Mouse (Mus musculus) Muller cell, postnatal 12 days (primary cell): Measurements from ENCODE around the gene Aldh1l1.

ENCODE experiments used
- DNase-seq: peaks from one replicate; pipeline ENCODE4 v3.0.0-alpha.2; 2015; ENCODE audit errors: inconsistent ontology term

Aldh1l1 gene

DNA sequence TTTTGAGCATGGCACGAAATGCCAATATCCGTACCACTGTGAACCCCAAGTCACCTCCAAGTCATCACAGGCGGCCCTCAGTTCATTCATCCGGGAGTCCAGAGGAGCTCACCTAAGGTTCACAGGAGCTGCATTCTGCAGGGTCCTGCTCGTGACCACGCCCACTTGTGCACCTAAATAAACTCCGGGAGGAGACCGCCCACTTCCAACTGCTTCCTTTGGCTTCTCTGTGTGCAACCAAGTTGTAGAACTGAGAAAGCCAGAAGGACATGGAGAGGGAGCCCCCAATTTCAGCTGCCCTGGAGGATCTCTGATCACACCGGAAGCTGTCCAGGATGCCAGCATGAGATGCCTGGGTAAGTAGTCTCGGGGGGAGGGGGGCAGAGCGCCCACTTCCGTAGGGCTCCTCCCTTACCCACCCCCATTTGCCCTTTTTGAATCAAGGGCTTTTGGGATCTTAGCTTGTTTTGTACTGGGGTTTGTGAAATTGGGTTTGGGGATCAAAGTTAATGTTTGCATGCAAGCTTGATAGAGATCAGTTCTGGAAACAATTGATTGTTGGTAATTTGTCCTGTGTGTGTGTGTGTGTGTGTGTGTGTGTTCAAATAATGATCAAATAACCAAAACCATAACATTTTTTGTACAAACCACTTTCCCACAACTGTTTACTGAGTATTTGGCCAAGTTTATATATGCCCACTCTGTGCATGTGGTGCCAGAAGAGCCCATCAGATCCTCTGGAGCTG, at the start of gene Aldh1l1:
TSS of gene Aldh1l1 (plus strand) at position 252 of the 746 bp plus-strand sequence.
- DNase-seq: no peak

DNA sequence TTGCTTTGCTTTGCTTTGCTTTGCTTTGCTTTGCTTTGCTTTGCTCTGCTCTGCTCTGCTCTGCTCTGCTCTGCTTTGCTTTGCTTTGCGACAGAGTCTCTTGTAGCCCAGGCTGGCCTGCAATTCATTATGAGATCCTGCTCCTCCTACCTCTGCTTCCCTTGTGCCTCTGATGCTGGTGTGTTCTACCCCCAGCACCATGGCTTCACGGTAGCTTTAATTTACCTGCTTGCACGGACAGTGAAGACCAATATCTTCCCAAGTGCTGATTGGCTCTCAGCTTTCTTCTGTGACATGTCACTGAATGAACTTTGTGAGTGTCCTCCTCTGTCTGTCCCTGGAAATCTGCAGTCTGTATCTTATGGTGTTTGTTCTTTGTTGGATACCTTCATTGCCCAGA, 49.2 kb upstream of the Aldh1l1 start:
- DNase-seq: no peak

DNA sequence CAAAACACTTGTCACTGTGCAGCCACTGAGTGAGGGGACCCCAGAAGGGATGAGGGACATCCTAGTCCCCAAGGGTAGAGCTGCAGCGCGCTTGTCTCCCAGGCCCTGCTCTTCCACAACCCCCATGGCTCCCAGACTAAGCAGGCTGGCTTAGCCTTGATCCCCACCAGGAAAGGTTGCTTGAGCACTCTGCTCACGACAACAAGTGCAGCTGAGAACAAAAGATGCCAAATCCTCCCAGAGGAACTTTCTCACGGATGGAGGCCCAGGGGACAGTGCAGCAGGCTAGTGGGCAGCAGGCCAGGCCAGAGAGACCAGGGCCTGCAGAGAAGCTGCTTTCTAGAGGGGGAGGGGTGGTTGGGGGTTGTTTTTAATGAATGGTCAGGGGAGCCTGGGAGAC, 39.3 kb upstream of the Aldh1l1 start:
- peak; percentile 24 for DNase-seq

DNA sequence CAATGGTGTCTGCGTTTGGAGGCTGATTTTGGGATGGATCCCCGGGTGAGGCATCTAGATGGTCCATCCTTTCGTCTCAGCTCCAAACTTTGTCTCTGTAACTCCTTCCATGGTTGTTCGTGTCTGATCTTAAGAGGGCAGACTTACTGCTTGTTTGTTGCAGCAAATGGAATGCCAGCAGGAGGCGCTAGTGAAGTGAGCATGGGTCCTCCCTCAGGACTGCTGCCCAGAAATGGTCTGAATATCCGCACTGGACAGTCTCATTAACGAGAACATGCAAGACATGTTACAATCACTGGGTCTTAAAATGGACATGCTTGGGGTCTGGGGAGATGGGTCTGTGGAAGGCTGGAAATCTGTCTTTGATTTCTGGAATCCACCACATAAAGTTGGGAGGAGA, 36.0 kb upstream of the Aldh1l1 start:
- peak; percentile 41 for DNase-seq

DNA sequence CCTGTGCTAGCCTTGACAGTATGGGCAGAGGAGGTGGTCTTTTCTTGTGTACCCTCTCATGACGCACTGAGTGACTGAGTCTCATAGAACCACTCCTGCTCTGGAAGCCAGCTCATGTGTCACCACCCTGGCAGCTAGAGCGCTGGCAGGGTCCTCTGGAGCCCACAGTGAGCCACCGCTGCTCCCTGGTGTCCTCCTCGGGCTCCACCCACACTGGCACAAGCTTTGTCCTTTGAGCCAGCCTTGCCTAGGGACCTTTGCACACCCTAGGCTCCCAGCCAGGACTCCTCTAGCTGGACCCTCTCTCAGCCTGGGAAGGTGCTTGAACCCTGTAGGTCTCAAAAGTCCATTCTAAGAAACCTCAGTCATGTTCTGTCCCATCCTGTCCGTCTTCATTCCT, 35.5 kb upstream of the Aldh1l1 start:
- peak; percentile 56 for DNase-seq

DNA sequence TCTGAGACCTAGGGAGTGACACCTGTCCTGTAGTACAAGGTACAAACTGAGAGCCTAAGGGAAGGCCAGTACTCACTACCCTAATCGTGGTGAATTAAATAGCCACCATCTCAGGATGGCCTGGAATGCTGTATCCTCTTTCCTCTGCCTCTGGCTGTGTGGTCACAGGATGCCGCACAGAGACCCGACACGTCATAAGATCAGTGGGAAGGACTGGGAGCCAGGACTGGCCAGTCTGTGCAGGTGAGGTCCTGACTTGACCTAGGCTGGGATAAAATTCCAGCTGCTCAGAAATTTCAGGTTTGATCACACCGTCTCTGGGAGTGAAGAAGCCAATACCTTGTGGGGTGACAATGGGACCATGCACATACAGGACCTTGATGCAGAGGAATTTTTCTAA, 34.7 kb upstream of the Aldh1l1 start:
- DNase-seq: no peak

DNA sequence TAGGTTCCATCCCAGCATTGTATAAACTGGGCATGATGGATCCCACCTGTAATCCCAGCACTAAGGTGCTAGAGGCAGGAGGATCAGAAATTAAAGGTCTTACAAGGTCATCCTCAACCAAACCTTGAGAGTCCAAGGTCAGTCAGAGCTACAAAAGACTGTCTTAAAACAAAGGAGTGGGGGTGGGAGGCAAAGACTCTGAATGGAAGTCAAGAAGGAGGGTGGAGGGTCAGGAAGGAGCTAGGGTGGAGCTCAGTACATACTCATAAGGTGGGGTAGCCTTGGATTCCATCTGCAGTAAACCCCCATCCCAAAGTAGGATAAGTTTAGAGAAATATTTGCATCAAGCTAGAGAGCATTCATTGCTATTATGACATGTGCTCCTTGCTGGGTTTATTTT, 33.6 kb upstream of the Aldh1l1 start:
- no peak for DNase-seq

DNA sequence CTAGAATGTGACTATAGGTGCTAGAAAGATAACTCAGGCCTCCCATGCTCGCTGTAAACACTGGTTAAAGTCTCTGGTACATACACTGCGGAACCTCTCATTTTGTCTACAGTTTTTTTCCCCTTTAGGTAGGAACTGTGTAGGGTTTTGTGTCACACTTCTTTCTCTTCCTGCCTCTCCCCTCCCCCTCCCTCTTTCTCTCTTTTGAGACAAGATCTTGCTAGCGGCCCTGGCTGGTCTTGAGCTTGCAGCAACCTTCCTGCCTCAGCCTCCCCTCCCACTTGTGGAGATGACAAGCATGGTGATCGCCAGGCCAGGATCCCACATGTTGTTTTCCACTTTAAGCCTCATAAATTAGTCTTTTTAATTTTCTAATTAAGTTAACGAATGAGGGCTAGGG, 32.5 kb upstream of the Aldh1l1 start:
- DNase-seq: no peak

DNA sequence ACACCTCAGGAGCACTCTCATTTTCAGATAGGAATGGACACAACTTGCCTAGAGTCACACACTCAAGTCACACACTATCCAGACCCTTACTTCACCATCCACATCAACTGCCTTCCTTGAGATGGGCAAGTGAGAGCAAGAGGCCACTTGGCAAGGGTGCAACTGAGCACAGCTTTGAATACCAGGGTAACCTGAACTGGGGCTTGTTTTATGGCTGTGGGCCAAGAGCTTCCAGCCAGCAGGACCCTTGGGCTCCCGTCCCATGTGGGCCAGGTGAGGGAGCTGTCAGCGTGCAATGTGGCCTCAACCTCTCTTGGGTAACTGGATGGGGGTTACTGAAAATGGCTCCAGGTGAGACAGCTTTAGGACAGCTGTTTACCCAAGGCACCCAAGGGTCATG, 28.8 kb upstream of the Aldh1l1 start:
- no peak for DNase-seq

DNA sequence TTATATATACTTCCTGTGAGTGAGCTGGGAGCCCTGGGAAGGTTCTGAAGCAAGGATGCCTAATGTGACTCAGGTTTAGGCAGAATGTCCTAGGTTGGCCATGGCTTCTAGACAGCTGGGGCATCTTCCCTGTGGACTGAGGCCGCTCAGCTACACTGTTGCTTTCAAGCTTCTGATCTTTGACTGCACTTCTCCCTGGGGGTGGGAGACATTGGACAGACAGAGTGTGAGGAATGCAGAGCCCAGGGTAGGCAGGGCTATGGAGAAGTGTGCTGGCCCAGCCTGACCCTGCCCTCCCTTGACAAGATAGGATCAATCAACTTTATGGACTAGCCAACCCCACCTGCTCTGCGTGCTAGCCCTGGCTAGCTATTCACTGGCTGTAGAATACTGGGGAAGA, 25.0 kb upstream of the Aldh1l1 start:
- no peak for DNase-seq

DNA sequence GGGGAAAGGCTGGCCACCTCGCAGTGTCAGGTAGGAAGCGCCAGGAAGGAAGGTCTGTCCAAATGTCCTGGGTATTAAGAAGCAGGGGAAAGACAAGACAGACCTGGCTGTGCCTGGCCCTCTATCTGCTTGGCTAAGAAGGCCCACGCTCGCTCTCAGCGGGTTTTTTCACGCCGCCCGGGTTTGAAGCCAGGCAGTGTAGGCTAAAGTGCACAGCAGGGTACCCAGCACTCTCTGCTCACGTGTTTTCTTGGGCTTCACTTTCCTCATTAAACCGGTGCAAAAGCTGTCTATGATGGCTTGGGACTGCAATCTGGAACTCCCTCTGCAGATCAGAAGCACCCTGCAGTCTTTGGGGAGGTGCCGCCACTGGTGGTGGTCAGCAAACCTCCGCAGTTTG, 24.5 kb upstream of the Aldh1l1 start:
- no peak for DNase-seq

DNA sequence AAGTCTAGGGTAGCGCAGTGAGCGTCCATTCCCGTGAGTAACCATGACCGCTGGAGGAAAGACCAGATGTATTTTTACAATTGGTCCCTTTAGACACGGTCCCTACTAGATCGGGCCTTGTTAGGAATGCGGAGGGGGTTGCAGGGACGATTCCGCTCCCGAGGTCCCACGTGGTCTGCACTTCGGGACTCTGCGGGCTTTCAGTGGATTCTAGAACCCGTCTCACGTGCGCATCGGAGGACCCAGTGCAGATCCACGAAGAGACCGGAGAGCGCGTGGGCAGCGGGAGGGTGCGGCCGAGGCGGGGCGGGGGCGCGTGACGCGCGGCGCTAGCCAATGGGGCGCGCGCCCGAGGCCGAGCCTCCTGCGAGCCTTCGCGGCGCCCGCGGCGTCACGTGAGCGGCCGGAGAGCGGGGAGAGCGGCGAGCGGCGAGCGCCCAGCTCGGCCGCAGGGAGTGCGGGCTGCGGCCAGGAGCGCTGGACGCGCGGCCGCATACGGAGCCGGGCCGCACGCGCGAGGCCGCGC, 24.0 kb upstream of the Aldh1l1 start, which contains the start of gene Klf15:
TSS of gene Klf15 (plus strand) at position 396 of the 526 bp plus-strand sequence.
- DNase-seq: peak; percentile 82

DNA sequence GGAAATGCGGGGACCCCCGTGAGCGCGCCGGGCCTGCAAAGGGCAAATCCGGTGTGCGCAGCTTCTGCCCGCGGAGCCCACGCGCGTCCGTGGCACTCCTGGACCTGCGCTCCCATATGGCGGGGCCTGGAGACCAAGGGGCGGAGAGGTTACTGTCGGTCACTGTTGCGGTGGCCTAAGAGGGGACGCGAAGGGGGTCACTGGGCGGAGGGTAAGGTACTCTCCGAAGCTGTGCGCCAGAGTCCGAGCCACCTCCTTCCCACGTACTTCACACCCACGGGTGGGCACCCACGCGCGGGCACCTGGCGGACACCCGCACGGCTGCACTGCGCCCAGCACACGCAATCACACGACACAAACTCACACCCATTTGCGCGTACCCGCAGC, 23.4 kb upstream of the Aldh1l1 start:
- peak; percentile 26 for DNase-seq

DNA sequence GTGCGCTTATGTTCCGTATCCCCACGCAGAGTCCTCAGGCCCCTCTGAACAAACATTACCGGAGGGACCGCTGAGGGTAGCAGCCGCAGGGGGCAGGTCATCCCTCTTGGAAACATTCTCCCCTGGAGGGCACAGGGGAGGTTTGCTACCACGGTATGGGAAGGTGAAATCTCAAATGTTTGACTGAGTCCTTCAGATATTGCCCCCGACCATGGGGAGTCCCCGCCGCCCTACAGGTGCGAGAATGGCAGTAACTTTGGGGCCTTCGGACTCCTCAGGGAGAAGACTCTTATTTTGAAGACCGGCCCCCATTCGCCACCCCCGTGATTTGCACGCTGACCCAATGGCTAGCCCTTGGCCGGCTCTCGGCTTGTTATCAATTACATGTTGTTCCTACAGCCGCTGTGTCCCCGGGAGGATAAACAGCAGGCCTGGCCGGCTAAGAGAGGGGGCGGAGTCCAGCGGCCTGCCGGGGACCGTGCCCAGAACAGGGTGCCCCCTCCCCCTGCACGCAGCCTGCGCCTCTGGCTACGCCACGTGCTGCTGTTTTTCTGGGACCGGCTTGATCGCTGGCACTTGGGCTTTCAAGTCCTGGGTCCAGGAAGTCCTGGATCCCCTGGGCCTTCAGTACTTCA, 22.9 kb upstream of the Aldh1l1 start:
- peak; percentile 87 for DNase-seq

DNA sequence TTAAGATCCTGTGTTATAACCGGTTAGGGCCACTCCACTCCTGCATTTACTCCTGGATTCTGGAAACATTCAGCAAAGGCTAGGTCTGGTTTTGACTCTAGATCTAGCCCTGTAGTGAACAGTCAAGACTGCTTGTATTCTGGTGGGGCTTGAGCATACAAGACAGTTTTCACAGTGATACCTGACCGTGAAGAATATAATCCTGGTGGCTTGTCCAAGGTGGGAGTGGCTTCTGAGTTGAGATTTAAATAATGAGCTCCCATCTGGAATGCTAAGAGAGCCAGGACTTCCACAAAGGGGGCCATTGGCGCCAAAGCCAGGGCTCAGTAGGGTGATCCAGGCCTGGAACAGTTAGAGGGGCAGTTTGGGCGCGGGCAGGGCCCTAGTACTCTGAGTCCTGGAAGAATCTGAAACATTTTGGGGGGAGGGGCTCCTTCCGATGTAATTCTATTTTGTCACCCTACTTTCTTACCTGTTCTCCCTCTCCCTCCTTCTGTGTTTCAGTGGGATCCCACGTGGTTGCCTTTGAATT, 22.3 kb upstream of the Aldh1l1 start:
- DNase-seq: no peak

DNA sequence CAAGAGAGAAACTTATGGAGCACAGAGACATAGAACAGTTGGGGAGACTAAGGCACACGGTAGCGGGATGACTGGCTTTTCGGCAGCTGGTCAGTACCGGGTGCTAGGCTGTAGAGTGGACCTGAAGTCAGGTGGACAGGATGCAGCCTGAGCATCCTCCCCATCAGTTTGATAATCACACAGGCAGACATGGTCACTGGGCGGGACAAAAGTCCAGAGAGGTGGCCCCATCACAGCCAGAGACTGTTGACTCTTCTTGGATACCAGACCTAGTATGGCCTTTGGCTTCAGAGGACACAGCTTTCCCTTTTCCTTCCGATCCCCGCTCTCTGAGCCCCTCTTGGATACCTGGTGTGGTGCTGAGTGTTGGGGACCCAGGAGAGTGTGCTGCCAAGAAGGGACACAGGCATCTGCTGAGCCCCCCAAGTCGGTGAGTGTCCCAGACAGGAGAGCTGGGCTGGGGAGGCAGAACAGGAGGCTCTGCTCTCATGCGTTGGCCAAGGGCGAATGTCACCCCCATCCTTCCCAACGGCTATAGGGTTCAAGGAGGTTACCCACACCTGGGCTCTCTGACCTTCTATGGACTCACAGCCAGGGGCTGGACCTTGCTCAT, 21.1 kb upstream of the Aldh1l1 start:
- DNase-seq: no peak

DNA sequence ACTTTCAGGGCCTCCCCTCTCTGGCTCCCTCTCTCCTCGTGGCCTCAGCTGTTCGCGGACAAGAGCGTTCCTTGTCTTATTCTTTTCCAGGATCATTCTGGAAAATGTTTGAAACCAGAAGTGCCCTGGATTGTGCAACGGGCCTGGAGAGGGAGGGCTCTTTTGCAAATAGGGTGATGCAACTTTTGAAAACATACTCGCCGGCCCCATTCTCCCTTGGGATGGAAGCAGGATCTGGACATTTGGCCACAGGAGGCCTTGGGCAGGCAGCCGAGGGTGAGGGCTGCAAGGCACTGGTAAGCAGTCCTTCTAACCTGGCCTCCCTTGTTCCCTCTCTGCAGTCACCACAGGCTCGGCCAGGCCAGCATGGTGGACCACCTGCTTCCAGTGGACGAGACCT, 20.1 kb upstream of the Aldh1l1 start:
- no peak for DNase-seq

DNA sequence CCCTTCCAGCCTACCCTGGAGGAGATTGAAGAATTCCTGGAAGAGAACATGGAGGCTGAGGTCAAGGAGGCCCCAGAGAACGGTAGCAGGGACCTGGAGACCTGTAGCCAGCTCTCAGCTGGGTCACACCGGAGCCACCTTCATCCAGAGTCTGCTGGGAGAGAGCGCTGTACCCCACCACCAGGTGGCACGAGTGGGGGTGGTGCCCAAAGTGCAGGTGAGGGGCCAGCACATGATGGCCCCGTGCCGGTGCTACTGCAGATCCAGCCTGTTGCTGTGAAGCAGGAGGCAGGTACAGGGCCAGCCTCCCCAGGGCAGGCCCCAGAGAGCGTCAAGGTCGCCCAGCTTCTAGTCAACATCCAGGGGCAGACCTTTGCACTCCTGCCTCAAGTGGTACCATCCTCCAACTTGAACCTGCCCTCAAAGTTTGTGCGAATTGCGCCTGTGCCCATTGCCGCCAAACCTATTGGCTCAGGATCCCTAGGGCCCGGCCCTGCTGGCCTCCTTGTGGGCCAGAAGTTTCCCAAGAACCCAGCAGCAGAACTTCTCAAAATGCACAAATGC, 19.3 kb upstream of the Aldh1l1 start:
- no peak for DNase-seq

DNA sequence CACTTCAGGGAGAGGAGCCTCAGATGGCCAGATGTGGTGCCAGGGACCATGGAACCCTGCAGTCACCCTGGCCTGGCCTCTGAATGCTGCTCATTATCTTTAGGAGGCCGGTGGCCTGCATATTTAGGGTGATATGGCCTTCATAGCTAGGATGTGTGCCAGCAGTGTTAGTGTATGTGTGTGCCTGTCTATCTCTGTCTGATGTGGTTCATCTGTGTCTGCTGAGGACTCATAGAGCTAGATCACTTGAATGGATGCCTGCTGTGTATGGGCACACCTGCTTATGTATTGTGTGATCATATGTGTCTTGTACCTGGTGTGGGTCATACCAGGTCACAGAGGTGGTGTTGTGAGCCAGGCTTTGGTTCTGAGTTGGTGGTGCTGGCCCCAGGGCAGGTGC, 18.0 kb upstream of the Aldh1l1 start:
- DNase-seq: no peak

DNA sequence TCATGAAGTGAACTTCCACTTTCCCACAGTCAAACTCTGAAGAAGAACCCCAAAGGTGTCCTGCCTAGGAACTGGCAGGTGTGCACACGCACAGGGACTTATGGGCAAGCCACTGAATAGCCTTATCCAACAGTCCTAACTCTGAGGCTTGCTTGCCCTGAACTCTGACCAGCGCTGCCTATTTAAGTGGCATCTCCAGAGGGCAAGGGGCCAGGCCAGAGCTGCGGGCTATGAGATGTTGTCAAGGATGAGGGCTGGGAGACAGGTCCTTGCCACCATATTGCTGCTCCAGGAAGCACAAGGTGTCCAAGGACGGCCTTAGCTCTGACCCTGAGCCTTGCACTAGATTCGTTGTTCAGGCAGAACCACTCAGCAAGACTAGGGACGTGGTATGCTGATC, 17.2 kb upstream of the Aldh1l1 start:
- no peak for DNase-seq

DNA sequence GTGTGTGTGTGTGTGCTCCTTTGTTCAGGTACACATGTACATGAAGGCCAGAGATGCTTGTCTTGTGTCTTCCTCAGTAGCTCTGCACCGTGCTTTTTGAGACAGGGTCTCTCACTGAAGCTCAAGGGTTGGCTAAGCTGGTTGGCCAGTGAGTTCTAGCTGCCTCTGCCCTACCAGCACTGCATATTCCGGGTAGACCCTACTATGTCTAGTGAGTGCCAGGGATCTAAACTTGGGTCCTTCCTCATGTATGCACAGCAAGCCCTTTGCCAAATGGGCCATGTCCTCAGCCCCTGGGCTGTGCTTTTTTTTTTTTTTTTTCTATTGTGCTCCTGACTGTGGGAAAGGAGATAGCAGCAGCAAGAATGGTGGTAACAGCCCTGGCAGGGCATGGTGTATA, 16.0 kb upstream of the Aldh1l1 start:
- no peak for DNase-seq

DNA sequence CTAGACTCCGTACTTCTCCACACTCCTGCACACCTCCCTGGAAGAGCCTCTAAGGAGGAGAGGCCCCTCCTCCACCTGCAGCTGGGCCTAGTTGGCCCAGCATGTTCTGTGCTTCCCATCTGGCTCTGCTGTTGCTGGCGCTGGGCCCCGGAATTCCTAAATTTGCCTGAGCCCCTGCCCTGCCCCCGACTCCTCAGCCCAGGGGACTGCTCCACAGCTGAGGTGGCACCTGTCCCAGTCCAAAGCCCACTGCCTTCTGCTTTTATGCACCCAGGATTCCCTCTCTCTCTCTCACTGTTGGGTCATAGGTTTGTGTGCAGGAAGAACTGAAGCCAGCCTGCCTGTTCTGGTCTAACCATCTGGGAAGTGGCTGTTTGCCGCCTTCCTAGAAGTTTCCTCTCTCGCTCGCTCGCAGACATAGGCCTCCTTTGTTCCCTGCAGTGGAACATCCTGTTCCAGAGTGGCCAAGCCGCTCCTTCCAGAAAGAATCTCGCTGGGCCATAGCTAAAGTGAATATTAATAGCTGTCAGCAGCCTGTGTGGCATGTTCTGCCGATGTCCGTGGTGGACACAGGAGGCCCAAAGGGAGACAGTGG, 15.2 kb upstream of the Aldh1l1 start:
- peak; percentile 61 for DNase-seq
